Mouse (Mus musculus) cerebellum, postnatal 4 days (tissue): ENCODE measurements around the gene Foxp4.
A peak's percentile ranks its signal among the peaks of the same experiment; 100 is the strongest.

Experiments
- DNase-seq, 2 experiments: peaks; one replicate each; pipeline ENCODE4 v3.0.0; 2022; ENCODE audit warnings: low spot score in 2 of 2, mixed read lengths in 1 of 2

The Foxp4 gene

DNA sequence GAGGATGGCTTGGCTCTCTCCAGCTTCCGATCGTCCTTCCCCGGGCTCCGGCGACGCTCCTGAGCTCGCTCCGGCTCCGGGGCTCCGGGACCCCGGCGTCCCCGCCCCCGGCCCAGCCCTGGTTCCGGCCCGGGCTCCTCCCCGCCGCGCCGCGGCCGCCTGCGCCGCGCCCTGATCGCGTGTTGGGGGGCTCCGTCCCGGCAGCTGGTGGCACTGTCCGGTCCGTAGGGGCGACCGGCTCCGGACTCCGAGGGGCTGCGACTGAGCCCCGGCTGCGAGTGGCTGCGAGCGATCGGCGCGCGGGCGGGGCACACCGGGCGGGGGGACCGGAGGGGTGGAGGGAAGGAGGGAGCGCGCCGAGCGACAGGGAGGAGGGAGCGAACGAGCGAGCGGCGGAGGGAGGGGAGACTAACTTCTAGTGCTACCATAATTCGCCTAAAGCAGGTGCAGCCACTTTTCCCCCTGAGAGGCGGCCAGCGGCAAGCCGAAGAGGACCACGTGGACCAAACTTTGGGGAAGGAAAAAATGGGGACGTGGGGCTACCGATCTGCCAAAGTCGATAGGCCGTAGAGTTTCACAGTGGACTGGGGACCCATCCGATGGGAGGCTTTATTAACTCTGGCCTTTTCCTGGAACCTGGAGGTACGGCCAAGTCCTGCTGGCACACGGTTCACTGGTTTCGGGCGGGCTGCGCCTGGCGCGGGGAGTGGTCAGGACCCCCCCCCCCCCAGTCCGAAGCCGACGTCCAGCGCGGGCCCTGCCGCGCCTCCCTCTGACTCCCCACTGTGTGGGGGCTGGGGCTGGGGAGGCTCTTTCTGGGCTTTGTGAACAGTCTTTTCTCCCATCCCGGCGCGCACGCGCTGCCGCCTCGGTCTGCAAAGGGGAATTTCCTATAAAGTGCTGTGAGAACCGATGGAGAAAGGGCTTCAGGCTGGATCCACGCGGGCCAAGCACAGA, at the start of gene Foxp4:
Gene Foxp4 (minus strand): TSS at position 263 of the 957 bp plus-strand sequence.
- peak; percentile 56 to 76 for DNase-seq

DNA sequence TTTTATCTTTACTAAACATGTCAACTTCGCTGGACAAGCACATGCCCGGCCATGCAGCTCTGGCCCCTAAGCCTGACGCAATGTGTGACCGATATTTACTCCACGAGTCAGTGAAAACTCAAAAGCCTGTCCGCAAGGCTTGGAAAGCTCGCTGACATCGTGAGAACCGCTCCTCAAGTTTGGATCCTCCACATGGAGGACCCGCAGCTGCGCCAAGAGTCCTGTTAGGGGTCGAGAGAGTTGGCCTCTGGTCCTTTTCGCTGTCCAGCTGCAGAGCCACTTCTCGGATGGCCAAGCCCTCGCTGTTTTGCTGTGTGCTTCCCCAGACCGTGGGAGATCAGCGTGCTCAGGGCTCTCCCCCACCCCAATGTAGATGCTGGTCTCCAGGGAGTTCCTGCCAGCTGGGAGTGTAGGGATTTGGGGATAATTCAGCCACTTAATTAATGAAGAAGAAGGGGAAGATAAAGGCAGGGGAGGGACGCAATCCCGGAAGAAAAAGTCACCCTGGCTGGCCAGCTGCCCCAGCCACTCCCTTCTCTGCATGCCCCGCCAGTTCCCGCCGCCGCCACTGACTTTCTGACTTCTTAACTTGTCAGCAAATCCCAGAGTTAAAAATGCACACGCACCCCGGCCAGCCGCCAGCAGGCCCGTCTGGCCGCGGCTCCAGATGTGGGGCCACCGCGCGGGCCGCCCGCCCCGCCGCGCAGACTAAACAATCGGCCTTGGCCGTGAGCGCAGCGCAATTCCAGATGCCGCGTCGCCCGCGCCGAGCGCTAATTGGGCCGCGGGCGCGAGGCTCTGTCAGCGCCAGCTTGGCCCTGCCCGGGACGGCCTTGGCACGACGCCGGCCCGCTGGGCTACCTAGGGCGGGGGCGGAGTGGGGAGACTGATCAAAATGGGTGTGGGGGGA, 49.4 kb upstream of the Foxp4 start:
- DNase-seq = peak in 1 of 2 experiments; percentile 32

DNA sequence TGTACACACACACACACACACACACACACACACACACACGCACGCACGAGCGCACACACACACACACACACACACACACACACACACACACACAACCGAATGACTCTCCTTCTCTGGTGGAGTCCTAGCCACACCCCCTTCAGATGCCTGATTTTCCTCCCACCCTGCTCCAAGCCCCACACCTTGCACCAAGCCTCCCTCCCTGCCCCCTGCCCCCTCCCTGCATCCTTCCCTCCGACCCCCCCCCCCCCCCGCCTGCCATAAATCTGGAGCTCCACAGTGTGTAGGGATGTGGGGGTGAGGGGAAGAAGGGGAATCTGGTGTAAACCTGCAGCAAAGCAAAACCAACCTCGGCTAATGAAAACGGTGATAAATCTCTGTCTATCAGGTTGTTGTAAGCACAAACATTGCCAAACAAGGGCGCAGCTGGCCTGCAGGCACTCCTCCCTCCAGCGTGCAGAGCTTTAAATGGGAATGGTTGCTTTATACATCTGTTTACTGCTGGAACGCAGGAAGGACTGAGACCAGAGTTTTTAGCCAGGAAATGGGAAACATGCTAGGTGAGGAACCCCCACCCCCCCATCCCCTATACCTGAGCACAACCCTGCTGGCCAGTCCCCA, 41.5 kb upstream of the Foxp4 start:
- DNase-seq = no peak

- DNase-seq = no peak
These were observed 33.8 kb upstream of the Foxp4 start for GRCm38 (mm10) chr17:47958046-47958790.

- DNase-seq = no peak
These were observed 32.0 kb upstream of the Foxp4 start for GRCm38 (mm10) chr17:47956486-47956885.

DNA sequence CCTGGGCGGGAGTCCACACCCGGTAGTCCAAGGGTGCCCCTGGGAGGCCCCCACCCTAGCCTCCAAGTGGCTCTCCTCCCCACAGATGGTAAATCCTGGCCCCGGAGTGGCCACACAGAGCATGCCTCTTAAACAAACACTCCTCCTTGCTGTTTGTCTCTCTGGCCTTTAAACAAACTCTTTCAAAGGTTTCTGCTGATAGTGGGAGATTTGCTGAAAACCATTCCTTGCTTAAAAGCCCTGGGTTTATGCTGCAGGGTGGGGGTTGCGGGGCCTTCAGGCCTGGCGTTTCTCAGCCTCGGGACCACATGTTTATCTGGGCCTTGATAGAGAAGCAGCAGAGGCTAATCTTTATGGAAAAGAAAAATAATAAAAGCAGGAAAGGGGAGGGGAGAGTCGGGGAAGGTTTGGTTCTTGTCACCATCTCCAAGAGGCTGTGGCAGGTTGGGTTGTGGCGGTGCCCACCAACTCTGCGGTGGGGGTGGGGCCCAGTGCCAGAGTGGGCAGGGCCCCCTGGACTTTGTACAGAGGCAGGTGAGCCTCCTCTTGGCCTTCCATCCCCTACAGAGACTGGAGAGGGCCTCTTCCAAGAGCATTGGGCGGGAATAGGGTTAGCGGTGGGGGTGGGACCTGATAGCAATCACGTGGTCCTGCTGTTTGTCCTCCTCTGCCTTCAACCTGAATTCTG, 30.8 kb upstream of the Foxp4 start:
- no peak for DNase-seq

- no peak for DNase-seq
These were observed 28.8 kb upstream of the Foxp4 start for GRCm38 (mm10) chr17:47953231-47953630.

GRCm38 (mm10) chr17:47952368-47953081, 28.1 kb upstream of the Foxp4 start:
- peak in 1 of 2 experiments; percentile 25 for DNase-seq

GRCm38 (mm10) chr17:47951452-47951851, 27.0 kb upstream of the Foxp4 start:
- peak in 1 of 2 experiments; percentile 9 for DNase-seq

GRCm38 (mm10) chr17:47950831-47951230, 26.4 kb upstream of the Foxp4 start:
- no peak for DNase-seq

DNA sequence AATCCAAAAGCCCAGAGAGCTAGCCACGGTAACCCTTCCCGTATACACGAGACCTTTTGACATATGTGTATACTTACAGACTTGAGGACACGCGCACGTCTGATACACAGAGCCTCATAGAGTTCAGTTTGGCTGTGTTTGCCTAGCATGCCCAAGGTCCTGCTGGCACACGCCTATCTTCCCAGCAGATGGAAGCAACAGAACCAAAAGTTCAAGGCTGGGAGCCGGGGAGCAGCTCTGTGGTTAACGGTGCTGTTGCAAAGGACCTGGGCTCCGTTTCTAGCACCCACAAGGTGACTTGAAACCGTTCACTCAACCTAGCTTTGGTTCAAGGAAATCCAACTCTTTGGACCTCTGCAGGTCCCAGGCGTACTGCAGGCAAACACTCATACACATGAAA, 25.0 kb upstream of the Foxp4 start:
- DNase-seq = no peak

DNA sequence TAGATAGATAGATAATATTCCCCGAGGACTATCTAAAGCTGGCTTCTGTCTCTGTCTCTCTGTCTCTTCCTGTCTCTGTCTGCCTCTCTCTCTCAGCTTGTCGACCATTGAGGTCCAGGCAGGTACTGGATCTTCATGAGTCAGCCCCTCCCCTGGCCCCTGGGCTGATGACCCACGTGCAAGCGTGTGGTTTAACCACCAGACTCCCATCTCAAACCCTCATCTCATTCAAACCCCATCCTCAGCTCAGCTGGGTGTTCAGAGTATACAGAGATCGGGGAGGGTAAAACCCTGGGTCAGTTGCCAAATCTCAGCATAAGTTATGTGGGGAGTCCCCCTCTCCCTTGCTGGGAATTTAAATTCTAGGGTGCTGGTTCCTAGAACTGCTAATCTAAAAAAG, 24.3 kb upstream of the Foxp4 start:
- DNase-seq = no peak

GRCm38 (mm10) chr17:47946921-47947420, 22.5 kb upstream of the Foxp4 start:
- no peak for DNase-seq

DNA sequence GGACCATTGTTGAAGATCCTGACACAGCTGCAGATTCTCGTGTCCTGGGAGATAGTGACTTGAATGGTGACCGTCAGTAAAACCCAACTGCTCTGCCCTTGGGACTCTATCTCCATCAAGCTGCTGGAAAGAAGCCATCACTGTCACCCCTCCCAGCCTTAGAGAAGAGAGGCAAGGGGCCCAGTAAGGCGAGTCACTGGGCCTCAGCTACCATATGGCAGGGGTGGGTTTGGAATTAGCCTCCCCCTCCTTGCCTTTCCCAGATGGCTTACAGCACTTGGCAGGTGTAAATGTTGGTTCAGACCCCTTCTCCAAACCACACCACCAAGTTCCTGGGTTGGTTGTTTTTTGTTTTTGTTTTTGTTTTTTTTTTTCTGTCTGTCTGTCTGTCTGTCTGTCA, 21.7 kb upstream of the Foxp4 start:
- DNase-seq = no peak

DNA sequence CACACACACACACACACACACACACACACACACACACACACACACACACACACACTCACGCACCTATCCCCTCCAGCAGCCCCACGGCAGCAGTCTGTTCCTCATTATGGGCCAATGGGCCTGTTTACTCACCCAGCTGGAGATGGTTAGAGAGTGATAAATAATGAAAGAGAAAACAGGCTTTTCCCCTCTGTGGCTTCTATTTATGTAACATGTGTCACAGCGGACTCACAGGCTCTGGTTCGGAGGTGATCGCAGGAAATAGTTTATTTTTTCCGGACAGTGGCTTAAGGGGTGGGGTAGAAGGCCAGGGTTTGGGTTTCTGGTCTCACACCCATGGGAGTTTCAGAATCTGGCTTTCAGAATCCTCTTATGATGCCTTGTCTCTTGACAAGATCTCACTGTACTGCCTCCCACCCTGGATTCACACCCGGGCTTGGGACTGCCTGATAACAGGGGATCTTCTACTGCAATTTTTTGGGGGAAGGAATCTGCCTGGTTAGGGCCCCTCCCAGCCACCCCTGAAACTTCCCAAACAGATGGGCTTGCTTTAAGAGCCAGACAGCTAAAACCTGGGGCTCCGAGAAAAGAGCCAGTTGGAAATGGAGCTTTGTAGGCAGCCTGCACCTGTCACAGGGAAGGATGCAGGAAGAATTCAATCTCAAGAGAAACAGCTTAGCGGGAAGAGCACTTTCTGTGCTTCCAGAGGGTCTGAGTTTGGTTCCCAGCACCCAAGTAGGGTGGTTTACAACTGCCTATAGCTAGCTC, 18.8 kb upstream of the Foxp4 start:
- no peak for DNase-seq

GRCm38 (mm10) chr17:47942008-47942407, 17.6 kb upstream of the Foxp4 start:
- no peak for DNase-seq

GRCm38 (mm10) chr17:47938839-47939238, 14.4 kb upstream of the Foxp4 start:
- DNase-seq = no peak

GRCm38 (mm10) chr17:47937926-47938600, 13.6 kb upstream of the Foxp4 start:
- no peak for DNase-seq
